Mouse (Mus musculus): ENCODE measurements around the gene Fam120a.

Fam120a gene

DNA sequence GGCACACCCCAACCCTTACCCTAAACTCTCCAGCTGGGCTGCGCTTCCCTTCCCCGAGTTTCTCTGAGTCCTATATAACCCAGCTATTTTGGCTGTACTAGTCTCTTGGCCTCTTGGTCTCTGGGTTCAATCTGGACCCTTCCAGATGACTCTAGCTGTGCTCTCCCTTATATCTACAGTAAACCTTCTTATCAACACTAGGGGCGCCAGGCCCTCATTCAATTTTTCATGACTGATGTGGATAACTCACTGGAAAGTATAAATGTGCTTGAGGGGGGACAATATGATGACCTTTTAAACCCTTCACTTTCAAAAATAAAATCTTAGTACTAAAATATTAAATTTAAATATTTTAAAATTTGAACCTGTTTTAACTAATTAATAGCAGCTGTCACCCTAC is 115.0 kb downstream of the Fam120a start:
- no peak for DNase-seq (ENCODE audit: low spot score)

DNA sequence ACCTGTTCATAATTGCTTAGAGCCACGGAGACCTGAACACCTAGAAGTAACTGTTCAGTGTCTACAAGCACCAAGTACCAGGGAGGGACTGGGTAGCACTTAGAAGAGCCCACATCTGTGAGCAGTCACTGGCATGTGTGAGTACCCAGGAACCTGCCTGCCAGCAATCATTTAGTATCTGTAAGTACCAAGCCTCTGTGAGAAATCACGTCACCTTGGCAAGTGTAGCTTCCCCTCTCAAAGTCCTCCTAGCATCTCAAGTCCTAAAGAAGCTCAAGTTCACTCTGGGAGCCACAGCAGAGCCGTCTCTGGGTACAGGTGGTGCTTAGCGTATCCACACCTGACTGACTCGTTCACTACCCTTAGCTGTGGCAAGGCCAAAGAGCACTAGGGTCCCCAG is 116.1 kb downstream of the Fam120a start:
- DNase-seq (ENCODE audit: low spot score) = no peak

DNA sequence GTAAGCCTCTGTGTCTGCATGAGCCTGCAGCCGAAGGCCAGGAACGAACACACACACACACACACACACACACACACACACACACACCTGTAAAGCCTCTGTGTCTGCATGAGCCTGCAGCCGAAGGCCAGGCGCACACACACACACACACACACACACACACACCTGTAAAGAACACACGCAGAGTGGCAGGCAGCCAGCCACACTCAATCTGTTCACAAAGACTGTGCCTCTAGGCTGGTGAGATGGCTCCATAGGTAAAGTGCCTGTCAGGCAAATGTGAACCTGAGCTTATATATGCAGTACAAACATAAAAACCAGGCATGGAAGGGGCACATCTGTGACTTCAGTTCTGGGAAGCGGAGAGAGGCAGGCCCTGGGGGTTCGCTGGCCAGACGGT is 117.0 kb downstream of the Fam120a start:
- no peak for DNase-seq (ENCODE audit: low spot score)

DNA sequence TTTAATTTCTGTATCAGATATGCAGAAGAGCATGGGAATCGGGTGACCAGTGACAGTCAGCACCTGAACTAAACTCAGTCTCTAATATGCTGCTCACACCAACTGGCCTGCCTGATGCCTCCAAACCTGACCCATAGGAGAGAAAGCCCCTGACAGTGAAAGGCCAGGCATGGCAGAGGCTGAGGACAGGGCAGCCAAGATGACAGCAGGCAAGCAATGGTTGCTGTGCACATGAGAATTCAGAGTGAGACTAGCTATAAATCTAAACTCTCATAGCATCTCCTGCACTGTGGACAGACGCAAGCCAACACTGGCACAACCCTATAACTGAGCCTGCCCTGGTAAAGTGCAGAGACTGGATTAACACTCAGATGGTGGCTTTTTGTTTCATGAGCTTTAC is 117.5 kb downstream of the Fam120a start:
- DNase-seq (ENCODE audit: low spot score) = no peak

DNA sequence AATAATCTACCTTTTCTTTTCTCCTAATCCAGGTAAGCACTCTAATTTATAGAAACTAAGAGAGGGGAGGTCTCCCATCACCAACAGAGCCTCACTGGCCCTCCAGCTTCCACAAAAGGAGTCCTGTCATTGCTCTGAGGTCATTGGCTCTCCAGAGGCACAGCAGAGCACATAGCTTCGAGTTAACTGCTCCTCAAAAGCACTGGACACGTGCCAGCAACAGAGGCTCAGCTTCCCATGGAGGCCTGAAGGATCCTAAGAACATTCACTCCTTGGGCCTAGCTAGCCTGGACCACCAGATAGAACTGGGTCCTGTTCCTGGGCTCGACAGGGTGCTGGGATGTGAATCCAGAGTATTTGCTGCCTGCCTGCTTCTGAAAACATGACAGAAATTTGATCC is 118.7 kb downstream of the Fam120a start:
- DNase-seq (ENCODE audit: low spot score) = no peak

DNA sequence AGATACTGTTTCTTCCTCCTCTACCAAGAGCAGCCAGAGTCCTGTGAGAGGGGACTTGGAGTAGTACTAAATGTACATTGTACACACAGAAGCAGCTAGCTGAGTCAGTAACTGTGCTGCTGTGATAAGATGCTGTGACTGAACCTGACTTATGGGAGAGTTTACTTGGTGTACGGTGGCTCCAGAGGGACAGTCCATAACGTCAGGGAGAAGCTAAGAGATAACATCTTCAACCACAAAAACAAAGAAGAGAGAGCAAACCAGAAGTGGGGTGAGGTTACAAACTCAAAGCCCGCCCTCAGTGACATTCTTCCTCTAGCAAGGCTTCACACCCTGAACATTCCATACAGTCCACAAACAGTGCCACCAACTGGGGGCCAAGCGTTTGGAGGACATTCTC is 122.5 kb downstream of the Fam120a start:
- DNase-seq (ENCODE audit: low spot score) = no peak

DNA sequence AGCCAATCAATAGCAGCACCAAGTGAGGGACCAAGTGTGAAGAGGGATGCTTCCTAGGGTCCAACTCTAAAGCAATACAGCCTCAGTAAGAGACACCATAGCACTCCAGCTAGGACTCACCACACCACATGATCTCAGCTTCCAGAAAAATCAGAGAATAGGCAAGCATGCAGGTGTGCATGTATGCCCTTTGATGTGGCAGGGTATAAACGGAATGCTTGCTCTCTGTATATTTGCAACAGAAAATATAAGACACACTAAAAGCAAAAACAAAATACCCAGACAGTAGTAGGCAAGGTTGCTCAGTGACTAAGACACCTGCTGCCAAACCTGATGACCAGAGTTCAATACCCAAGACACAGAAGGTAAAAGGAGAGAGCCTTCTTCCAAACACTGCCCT is 124.3 kb downstream of the Fam120a start:
- DNase-seq (ENCODE audit: low spot score) = no peak

DNA sequence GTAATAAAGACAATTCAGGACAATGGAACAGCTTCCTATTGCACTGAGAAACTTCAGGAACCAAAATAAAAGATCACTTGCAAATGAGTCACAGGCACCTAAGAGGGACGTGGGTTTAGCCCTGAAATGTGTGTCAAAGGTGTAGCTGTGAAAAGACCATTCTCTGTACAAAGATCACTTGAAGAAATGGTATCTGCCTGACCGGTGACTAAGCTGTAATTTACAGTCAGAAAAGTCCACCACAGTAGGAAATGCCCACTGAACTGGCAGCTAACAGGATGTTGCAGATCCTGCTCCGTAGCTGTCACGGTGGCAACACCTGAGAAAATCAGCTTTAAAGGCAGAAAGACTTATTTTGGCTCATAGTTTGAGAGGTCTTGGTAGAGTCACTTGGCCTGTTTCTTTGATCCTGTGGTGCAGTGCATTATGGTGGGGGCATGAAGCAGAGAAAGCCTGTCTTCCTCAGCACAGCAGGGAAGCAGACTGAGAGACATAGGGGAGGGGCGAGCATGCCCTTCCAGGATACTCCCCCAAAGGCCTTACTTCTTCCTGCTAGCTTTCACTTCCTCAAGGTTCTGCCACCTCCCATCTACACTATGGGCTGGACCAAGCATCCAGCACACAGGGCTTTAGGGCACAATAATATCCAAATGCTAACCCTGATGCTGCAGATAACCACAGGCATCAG is 125.8 kb downstream of the Fam120a start:
- no peak for DNase-seq (ENCODE audit: low spot score)

DNA sequence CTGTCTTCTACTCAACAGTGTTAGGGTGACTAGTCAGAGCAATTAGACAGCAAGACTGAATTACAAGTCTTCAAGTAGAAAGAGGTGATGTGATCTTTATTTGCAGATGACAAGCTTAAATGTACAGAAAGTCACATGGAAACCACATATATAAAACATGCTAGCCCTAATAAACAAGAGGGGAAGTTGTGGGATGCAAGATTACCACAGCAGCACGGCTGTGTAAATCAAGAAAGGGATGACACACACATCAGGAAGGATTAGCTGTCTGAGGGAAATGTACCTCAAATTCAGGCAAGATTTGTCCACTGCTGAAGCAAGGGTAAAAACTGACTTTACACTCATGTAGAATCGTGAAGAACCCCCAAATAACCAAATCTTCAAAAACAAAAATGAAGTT is 129.5 kb downstream of the Fam120a start:
- no peak for DNase-seq (ENCODE audit: low spot score)

- no peak for DNase-seq (ENCODE audit: low spot score)
Observed at GRCm38 (mm10) chr13:48837537-48837936, 130.3 kb downstream of the Fam120a start.

- no peak for DNase-seq (ENCODE audit: low spot score)
Observed at GRCm38 (mm10) chr13:48830528-48831250, 137.1 kb downstream of the Fam120a start.

- DNase-seq (ENCODE audit: low spot score) = no peak
Observed at GRCm38 (mm10) chr13:48829780-48830179, 138.0 kb downstream of the Fam120a start.
